Mouse (Mus musculus): Measurements from ENCODE around the gene Fam53b.

DNA sequence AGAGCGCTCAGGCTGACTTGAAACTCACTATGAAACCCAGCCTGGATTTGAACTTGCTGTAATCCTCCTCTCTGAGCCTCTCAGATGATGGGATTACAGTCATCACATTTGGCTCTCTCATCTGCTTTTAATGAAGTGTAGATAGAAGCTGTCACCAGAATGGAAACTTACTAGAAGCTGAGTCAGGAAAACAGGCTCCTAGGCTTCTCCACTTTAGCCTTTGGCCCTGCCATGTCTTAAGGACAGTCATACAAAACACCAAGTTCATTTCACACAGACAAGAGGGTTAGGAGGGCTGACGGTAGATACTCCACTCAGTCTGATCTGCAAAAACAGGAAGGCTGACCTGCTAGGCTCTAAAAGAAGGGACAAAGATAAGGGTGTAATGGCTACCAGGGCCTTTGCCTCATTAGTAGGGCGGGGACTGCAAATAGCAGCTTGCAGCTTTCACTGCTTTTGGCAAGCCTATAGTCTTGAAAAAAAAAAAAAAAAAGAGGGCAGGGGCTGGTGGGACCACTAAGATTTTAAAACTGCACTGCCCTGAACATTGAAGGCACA is 48.0 kb downstream of the Fam53b start:
- TF ChIP-seq CTCF (IDR thresholded peaks at IDR 0.05; ENCODE audit: low read depth) (no peak), EP300 (IDR thresholded peaks at IDR 0.05; ENCODE audit: low read depth) (no peak)
